Comparison of ENCODE assay signal across 15 mouse cellular contexts in genomic region chr11:107792136-107792535, GRCm38 (mm10). TPM values are rescaled to one million over a fixed set of nuclear protein-coding genes. Genes with fewer than 3 reads are reported as not detected.
DNase-seq lines count a peak whose midpoint lies in the region; ATAC-seq and TF ChIP-seq lines count a peak whose summit lies in the region.
"Had no signal": no experiment of that assay in that cellular context is flagged by ENCODE, and none has a peak within 500 bp of the region (broad histone marks: within the 10 kb centered on the region; RNA-seq: fewer than 3 reads in every experiment).

No protein-coding gene starts in this region.

- peak overlapping the region; percentile 5; the same call in 1 of the 2 replicates for H3K27ac ChIP-seq in intestine, embryonic 14.5 days (ENCODE audit: low read depth)
- H3K27ac ChIP-seq in intestine, postnatal 0 days (ENCODE audit: low read depth, low read length): no peak overlapping the region
- no peak overlapping the region for H3K27ac ChIP-seq in embryonic facial prominence, embryonic 13.5 days
- H3K27ac ChIP-seq in hindbrain, embryonic 13.5 days: peak overlapping the region; percentile 98
- H3K27ac ChIP-seq in midbrain, embryonic 16.5 days (ENCODE audit: low read length): peak overlapping the region; percentile 97
- H3K27ac ChIP-seq: heart, adult 2 months had no signal

- ATAC-seq in intestine, embryonic 14.5 days (replicated peaks; ENCODE audit: low FRiP score, low TSS enrichment, low read depth): no peak
- no peak for ATAC-seq in intestine, postnatal 0 days
- no peak for ATAC-seq in embryonic facial prominence, embryonic 13.5 days (ENCODE audit: insufficient number of reproducible peaks, insufficient read depth, low FRiP score, low TSS enrichment, low read depth)
- peak; percentile 15; the same call in 1 of the 2 replicates for ATAC-seq in hindbrain, embryonic 13.5 days (ENCODE audit: low FRiP score)
- ATAC-seq in midbrain, embryonic 16.5 days: no peak
- no peak for ATAC-seq in erythroblast, adult 5-6 weeks (replicated peaks; ENCODE audit: low FRiP score, poor library complexity, severe bottlenecking)

- WGBS in intestine, embryonic 14.5 days: 39% methylated on average over 9 of the region's 9 CpGs
- WGBS in intestine, postnatal 0 days: 38% methylated on average over 9 of the region's 9 CpGs
- 18% methylated on average over 9 of the region's 9 CpGs for WGBS in embryonic facial prominence, embryonic 13.5 days
- 10% methylated on average over 9 of the region's 9 CpGs for WGBS in hindbrain, embryonic 13.5 days
- WGBS in midbrain, embryonic 16.5 days: 10% methylated on average over 9 of the region's 9 CpGs

- peak overlapping the region; percentile 94; the same call in 1 of the 2 replicates for H3K4me2 ChIP-seq in intestine, embryonic 14.5 days (ENCODE audit: low read length)
- H3K4me2 ChIP-seq in intestine, postnatal 0 days (replicated peaks; ENCODE audit: low read depth): no peak overlapping the region
- H3K4me2 ChIP-seq in embryonic facial prominence, embryonic 13.5 days: peak overlapping the region; percentile 95
- peak overlapping the region; percentile 68 for H3K4me2 ChIP-seq in hindbrain, embryonic 13.5 days
- H3K4me2 ChIP-seq in midbrain, embryonic 16.5 days (ENCODE audit: low read length): peak overlapping the region; percentile 64
- H3K4me2 ChIP-seq: liver, embryonic 11.5 days had no signal

- no peak for DNase-seq in intestine, embryonic 14.5 days (ENCODE audit: low spot score)
- no peak for DNase-seq in left cerebral cortex, adult 11 months (ENCODE audit: low spot score)
- no peak for DNase-seq in natural killer cell, adult 2 months (ENCODE audit: low spot score in 2 of 2)
- DNase-seq: adrenal gland, adult 2 months; B cell, adult 2 months; cerebellum, adult 8-10 months; heart, adult 2 months; kidney, adult 11 months; lung, postnatal 36 days had no signal

- H3K27me3 ChIP-seq in intestine, embryonic 14.5 days (replicated peaks; ENCODE audit: control insufficient read depth, insufficient read depth, low read length): peaks cover 37% of the 10 kb centered on the region
- peaks cover 43% of the 10 kb centered on the region for H3K27me3 ChIP-seq in intestine, postnatal 0 days (replicated peaks; ENCODE audit: control insufficient read depth, insufficient read depth, low read length)
- peaks cover 42% of the 10 kb centered on the region for H3K27me3 ChIP-seq in embryonic facial prominence, embryonic 13.5 days
- H3K27me3 ChIP-seq in hindbrain, embryonic 13.5 days: no peaks in the 10 kb centered on the region
- H3K27me3 ChIP-seq in midbrain, embryonic 16.5 days (ENCODE audit: control insufficient read depth, insufficient read depth, low read depth, low read length): no peaks in the 10 kb centered on the region

- H3K4me1 ChIP-seq in intestine, embryonic 14.5 days (replicated peaks; ENCODE audit: control insufficient read depth, insufficient read depth, low read length): peaks cover 15% of the 10 kb centered on the region
- H3K4me1 ChIP-seq in intestine, postnatal 0 days (replicated peaks; ENCODE audit: control insufficient read depth, insufficient read depth, low read length): no peaks in the 10 kb centered on the region
- peaks cover 27% of the 10 kb centered on the region for H3K4me1 ChIP-seq in embryonic facial prominence, embryonic 13.5 days
- peaks cover 60% of the 10 kb centered on the region for H3K4me1 ChIP-seq in hindbrain, embryonic 13.5 days (replicated peaks)
- peaks cover 34% of the 10 kb centered on the region for H3K4me1 ChIP-seq in midbrain, embryonic 16.5 days (ENCODE audit: control insufficient read depth, insufficient read depth, low read length)

- H3K9me3 ChIP-seq in intestine, embryonic 14.5 days (ENCODE audit: control insufficient read depth, low read length): no peaks in the 10 kb centered on the region
- no peaks in the 10 kb centered on the region for H3K9me3 ChIP-seq in intestine, postnatal 0 days (ENCODE audit: control insufficient read depth)
- H3K9me3 ChIP-seq in embryonic facial prominence, embryonic 13.5 days: no peaks in the 10 kb centered on the region
- no peaks in the 10 kb centered on the region for H3K9me3 ChIP-seq in hindbrain, embryonic 13.5 days
- H3K9me3 ChIP-seq in midbrain, embryonic 16.5 days (replicated peaks; ENCODE audit: control insufficient read depth, low read length, poor library complexity, severe bottlenecking): no peaks in the 10 kb centered on the region

- no peak overlapping the region for H3K4me3 ChIP-seq in intestine, embryonic 14.5 days (ENCODE audit: low read depth, low read length)
- no peak overlapping the region for H3K4me3 ChIP-seq in intestine, postnatal 0 days (ENCODE audit: low read depth, low read length)
- H3K4me3 ChIP-seq in embryonic facial prominence, embryonic 13.5 days: no peak overlapping the region
- peak overlapping the region; percentile 79 for H3K4me3 ChIP-seq in hindbrain, embryonic 13.5 days
- H3K4me3 ChIP-seq in midbrain, embryonic 16.5 days (ENCODE audit: low read depth, low read length): peak overlapping the region; percentile 81
- H3K4me3 ChIP-seq: heart, adult 2 months had no signal

- H3K9ac ChIP-seq in intestine, embryonic 14.5 days (ENCODE audit: low read length): no peak overlapping the region
- no peak overlapping the region for H3K9ac ChIP-seq in intestine, postnatal 0 days (ENCODE audit: low read depth, low read length)
- H3K9ac ChIP-seq in embryonic facial prominence, embryonic 13.5 days: no peak overlapping the region
- H3K9ac ChIP-seq in hindbrain, embryonic 13.5 days: peak overlapping the region; percentile 93
- peak overlapping the region; percentile 93 for H3K9ac ChIP-seq in midbrain, embryonic 16.5 days (ENCODE audit: low read depth, low read length)

- no peak for TF ChIP-seq CTCF in intestine, postnatal 0 days (IDR thresholded peaks at IDR 0.05; ENCODE audit: low read depth)

- no peaks in the 10 kb centered on the region for H3K36me3 ChIP-seq in intestine, embryonic 14.5 days (ENCODE audit: control insufficient read depth, insufficient read depth, low read length)
- no peaks in the 10 kb centered on the region for H3K36me3 ChIP-seq in intestine, postnatal 0 days (ENCODE audit: control insufficient read depth, insufficient read depth)
- H3K36me3 ChIP-seq in embryonic facial prominence, embryonic 13.5 days: peaks cover 7% of the 10 kb centered on the region; the same call in 1 of the 2 replicates
- H3K36me3 ChIP-seq in hindbrain, embryonic 13.5 days: peaks cover 25% of the 10 kb centered on the region
- H3K36me3 ChIP-seq in midbrain, embryonic 16.5 days (ENCODE audit: control insufficient read depth, insufficient read depth, low read length): peaks cover 5% of the 10 kb centered on the region

RNA-seq across cellular contexts. Expression of gene Cacng4, which starts 2.2 kb away (rescaled TPM):
- polyA plus RNA-seq in intestine, embryonic 14.5 days (2014; fragmentation: Nextera tagmentation; extraction: Ambion mirVana): 7.7 and 9.5 TPM in 2 replicates
- polyA plus RNA-seq in intestine, postnatal 0 days (2015; fragmentation: Nextera tagmentation; extraction: Ambion mirVana): 0.77 and 1.7 TPM in 2 replicates
- polyA plus RNA-seq in embryonic facial prominence, embryonic 13.5 days (2015; fragmentation: Nextera tagmentation; extraction: Ambion mirVana): 6.2 and 7.8 TPM in 2 replicates
- 50.0 TPM in 2 replicates for polyA plus RNA-seq in hindbrain, embryonic 13.5 days (2015; fragmentation: Nextera tagmentation; extraction: Ambion mirVana)
- 52.0 and 52.1 TPM in 2 replicates for polyA plus RNA-seq in midbrain, embryonic 16.5 days (2015; fragmentation: Nextera tagmentation; extraction: Ambion mirVana)
- total RNA-seq in erythroblast, adult 5-6 weeks (2015; ENCODE audit: low replicate concordance): not detected in 2 replicates
- not detected in 2 replicates for total RNA-seq in erythroblast, adult 5-6 weeks (2017; ENCODE audit: low replicate concordance)
- total RNA-seq: heart, adult 2 months had no signal

Comparison
In these comparisons a context has a peak if more than half of its experiments do, and no peak if none do; other contexts are left out.
1. H3K27ac ChIP-seq: peak in intestine, embryonic 14.5 days (single experiment), hindbrain, embryonic 13.5 days (single experiment) and midbrain, embryonic 16.5 days (single experiment); none in intestine, postnatal 0 days (single experiment) and embryonic facial prominence, embryonic 13.5 days (single experiment).
2. H3K4me3 ChIP-seq: peak in hindbrain, embryonic 13.5 days (single experiment) and midbrain, embryonic 16.5 days (single experiment); none in intestine, embryonic 14.5 days (single experiment), intestine, postnatal 0 days (single experiment) and embryonic facial prominence, embryonic 13.5 days (single experiment).
3. H3K9ac ChIP-seq: peak in hindbrain, embryonic 13.5 days (single experiment) and midbrain, embryonic 16.5 days (single experiment); none in intestine, embryonic 14.5 days (single experiment), intestine, postnatal 0 days (single experiment) and embryonic facial prominence, embryonic 13.5 days (single experiment).